Mouse (Mus musculus): Measurements from ENCODE around the gene Wnt9a.

GRCm38 (mm10) chr11:59375475-59375874, 68.7 kb downstream of the Wnt9a start, which contains the start of gene Prss38:
- TF ChIP-seq CTCF (conservative IDR thresholded peaks at IDR 0.05; ENCODE audit: low read length) (peak; percentile 66), NANOG (IDR thresholded peaks at IDR 0.05; ENCODE audit: borderline replicate concordance, low read length) (no peak)
